Mouse (Mus musculus): Measurements from ENCODE around the gene Znrd1as.

GRCm38 (mm10) chr17:36972791-36973190 is 14.4 kb downstream of the Znrd1as start:
- TF ChIP-seq POLR2A (IDR thresholded peaks at IDR 0.05; ENCODE audit: borderline replicate concordance, extremely low read depth, low read depth, low read length) = no peak
- no peak for TF ChIP-seq CTCF (IDR thresholded peaks at IDR 0.05; ENCODE audit: insufficient read depth, low read length)
